Mouse (Mus musculus) lung, embryonic 14.5 days (tissue): ENCODE measurements at regions not wholly inside any gene's neighbourhood (a gene's known extent, or its start where the extent isn't known, plus 50 kb on each side); places are given as distances from the start of the nearest gene placed in this dataset.

Experiments used
- ATAC-seq: fragments of 200-750 bp; cut with Nextera tagmentation; 2 replicates; pipeline ENCODE4 v1.8.0; 2017; ENCODE audit warnings: mild to moderate bottlenecking, moderate TSS enrichment, moderate library complexity; ENCODE audit not compliant: insufficient read depth
- DNase-seq: peaks from one replicate; pipeline ENCODE4 v3.0.0-alpha.2; 2015
- H3K27ac ChIP-seq: fragments of 300-500 bp; sonication (generic); 2 replicates; pipeline ENCODE4 v1.5.1; 2014; ENCODE audit warnings: low read depth, mild to moderate bottlenecking, moderate library complexity
- H3K27me3 ChIP-seq: fragments of 300-500 bp; sonication (generic); 2 replicates; pipeline ENCODE4 v1.6.1; 2014; ENCODE audit warnings: low read length, control low read depth; ENCODE audit not compliant: insufficient read depth
- H3K36me3 ChIP-seq: fragments of 300-500 bp; sonication (generic); 2 replicates; pipeline ENCODE4 v1.6.1; 2014; ENCODE audit warnings: control low read depth; ENCODE audit not compliant: insufficient read depth
- H3K4me1 ChIP-seq: fragments of 300-500 bp; sonication (generic); 2 replicates; pipeline ENCODE4 v1.6.1; 2014; ENCODE audit warnings: antibody characterized with exemption, control low read depth; ENCODE audit not compliant: insufficient read depth
- H3K4me2 ChIP-seq: fragments of 300-500 bp; sonication (generic); 2 replicates; pipeline ENCODE4 v1.6.1; 2014; ENCODE audit warnings: mild to moderate bottlenecking
- H3K4me3 ChIP-seq: fragments of 300-500 bp; sonication (generic); 2 replicates; pipeline ENCODE4 v1.5.1; 2014; ENCODE audit warnings: low read depth, low read length
- H3K9ac ChIP-seq: fragments of 300-500 bp; sonication (generic); 2 replicates; pipeline ENCODE4 v1.6.1; 2014
- H3K9me3 ChIP-seq: fragments of 300-500 bp; sonication (generic); 2 replicates; pipeline ENCODE4 v1.6.1; 2016; ENCODE audit warnings: low read depth, low read length, control low read depth
- CTCF ChIP-seq: IDR thresholded peaks from 2 replicates; pipeline ENCODE4 v1.5.1; 2016; ENCODE audit warnings: antibody characterized with exemption, low read depth
- WGBS: fragments of 180-500 bp; shearing (Covaris S2); extraction: QIAGEN DNeasy Blood & Tissue Kit; methylation state at CpG from one replicate; pipeline ENCODE4 v1.1.7; 2014; 5-methylcytosine and 5-hydroxymethylcytosine counted together

DNA sequence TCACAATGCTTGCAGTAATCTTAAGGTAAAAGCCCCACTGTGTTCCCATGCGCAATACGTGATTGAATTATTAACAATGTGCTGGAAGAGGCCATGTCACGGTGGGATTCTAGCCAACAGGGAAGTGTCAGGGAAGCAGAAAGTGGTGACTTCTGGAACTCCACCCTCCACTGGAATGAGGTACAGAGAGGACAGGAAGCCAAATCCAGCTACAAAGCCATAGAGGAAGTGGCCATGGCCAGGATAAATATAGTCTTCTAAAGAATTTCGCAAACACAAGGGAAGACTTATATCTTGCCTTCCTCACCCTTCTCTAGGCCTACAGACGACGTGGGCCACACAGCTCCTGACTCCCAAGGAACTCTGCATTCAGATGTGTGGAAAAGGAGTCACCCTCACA, 98.7 kb downstream of the Trib2 start:
- peak; percentile 68; the same call in 1 of the 2 replicates for ATAC-seq
- WGBS, result 62% methylated on average over 6 of the region's 6 CpGs
- peak overlapping the region; percentile 40 for H3K27ac ChIP-seq
- H3K4me3 ChIP-seq, result no peak overlapping the region
- TF ChIP-seq CTCF, result peak; percentile 16; the same call in 1 of the 2 replicates
- DNase-seq, result peak; percentile 72
- H3K9me3 ChIP-seq, result no peaks in the 10 kb centered on the region
- no peaks in the 10 kb centered on the region for H3K27me3 ChIP-seq
- H3K4me2 ChIP-seq, result no peak overlapping the region
- H3K9ac ChIP-seq, result no peak overlapping the region
- 0 out of 2 replicates have a peak, but pooled peaks cover 3% of the 10 kb centered on the region for H3K4me1 ChIP-seq
- no peaks in the 10 kb centered on the region for H3K36me3 ChIP-seq

GRCm38 (mm10) chr12:15717342-15717741, 99.4 kb downstream of the Trib2 start:
- H3K9ac ChIP-seq, result no peak overlapping the region
- ATAC-seq (no peak), DNase-seq (no peak)
- 0 out of 2 replicates have a peak, but pooled peaks cover 3% of the 10 kb centered on the region for H3K4me1 ChIP-seq
- H3K4me2 ChIP-seq, result no peak overlapping the region
- H3K9me3 ChIP-seq, result no peaks in the 10 kb centered on the region
- no peaks in the 10 kb centered on the region for H3K36me3 ChIP-seq
- no peak overlapping the region for H3K4me3 ChIP-seq
- no peaks in the 10 kb centered on the region for H3K27me3 ChIP-seq
- no peak for TF ChIP-seq CTCF
- peak overlapping the region; percentile 37 for H3K27ac ChIP-seq
- 69% methylated on average over 3 of the region's 3 CpGs for WGBS

GRCm38 (mm10) chr12:15713623-15714022, 103.1 kb downstream of the Trib2 start:
- TF ChIP-seq CTCF, result no peak
- no peak overlapping the region for H3K27ac ChIP-seq
- H3K36me3 ChIP-seq, result no peaks in the 10 kb centered on the region
- no peak overlapping the region for H3K4me2 ChIP-seq
- 85% methylated on average over 2 of the region's 2 CpGs for WGBS
- DNase-seq, result no peak
- no peak for ATAC-seq
- H3K9ac ChIP-seq, result no peak overlapping the region
- no peaks in the 10 kb centered on the region for H3K9me3 ChIP-seq
- H3K27me3 ChIP-seq, result no peaks in the 10 kb centered on the region
- H3K4me3 ChIP-seq, result no peak overlapping the region
- H3K4me1 ChIP-seq, result 0 out of 2 replicates have a peak, but pooled peaks cover 2% of the 10 kb centered on the region

GRCm38 (mm10) chr12:15707570-15708095, 109.1 kb downstream of the Trib2 start:
- Histone ChIP-seq H3K9ac (no peak overlapping the region), H3K4me1 (peaks cover 10% of the 10 kb centered on the region; the same call in 1 of the 2 replicates), H3K4me2 (no peak overlapping the region), H3K27me3 (no peaks in the 10 kb centered on the region), H3K36me3 (no peaks in the 10 kb centered on the region), H3K4me3 (no peak overlapping the region), H3K9me3 (no peaks in the 10 kb centered on the region), H3K27ac (no peak overlapping the region)
- no peak for DNase-seq
- TF ChIP-seq CTCF, result no peak
- 82% methylated on average over 6 of the region's 6 CpGs for WGBS
- ATAC-seq, result no peak

GRCm38 (mm10) chr12:15704412-15704811, 112.3 kb downstream of the Trib2 start:
- H3K4me2 ChIP-seq, result no peak overlapping the region
- 24% methylated on average over 5 of the region's 5 CpGs for WGBS
- H3K9me3 ChIP-seq, result no peaks in the 10 kb centered on the region
- H3K9ac ChIP-seq, result no peak overlapping the region
- no peaks in the 10 kb centered on the region for H3K27me3 ChIP-seq
- ATAC-seq (peak; percentile 97), DNase-seq (peak; percentile 95)
- H3K36me3 ChIP-seq, result no peaks in the 10 kb centered on the region
- H3K4me1 ChIP-seq, result peaks cover 10% of the 10 kb centered on the region; the same call in 1 of the 2 replicates
- peak overlapping the region; percentile 82 for H3K27ac ChIP-seq
- peak; percentile 23; the same call in 1 of the 2 replicates for TF ChIP-seq CTCF
- H3K4me3 ChIP-seq, result no peak overlapping the region

DNA sequence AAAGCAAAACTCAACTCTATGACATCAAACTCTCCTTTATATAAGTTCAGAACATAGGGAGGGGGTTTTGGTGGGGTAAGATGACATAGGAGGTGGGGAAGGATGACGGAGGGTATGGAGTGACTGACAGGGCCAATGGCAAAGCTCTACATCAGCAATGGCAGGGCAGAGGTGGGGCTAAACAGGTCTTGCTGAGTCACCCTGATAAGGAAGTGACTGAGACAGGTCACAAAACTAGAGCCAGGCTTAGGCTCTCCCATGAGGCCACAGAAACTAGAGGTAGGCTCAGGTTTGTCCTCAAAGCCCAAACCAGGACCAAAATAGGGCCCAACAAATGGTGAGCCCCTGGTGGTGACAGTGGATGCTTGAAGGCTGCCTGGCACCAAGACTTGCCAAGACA, 114.6 kb downstream of the Trib2 start:
- no peak overlapping the region for H3K27ac ChIP-seq
- TF ChIP-seq CTCF, result no peak
- H3K4me3 ChIP-seq, result no peak overlapping the region
- H3K9ac ChIP-seq, result no peak overlapping the region
- no peaks in the 10 kb centered on the region for H3K27me3 ChIP-seq
- H3K9me3 ChIP-seq, result no peaks in the 10 kb centered on the region
- no peak overlapping the region for H3K4me2 ChIP-seq
- ATAC-seq (no peak), DNase-seq (no peak)
- 92% methylated on average over 1 of the region's 1 CpGs for WGBS
- H3K4me1 ChIP-seq, result peaks cover 10% of the 10 kb centered on the region; the same call in 1 of the 2 replicates
- no peaks in the 10 kb centered on the region for H3K36me3 ChIP-seq

DNA sequence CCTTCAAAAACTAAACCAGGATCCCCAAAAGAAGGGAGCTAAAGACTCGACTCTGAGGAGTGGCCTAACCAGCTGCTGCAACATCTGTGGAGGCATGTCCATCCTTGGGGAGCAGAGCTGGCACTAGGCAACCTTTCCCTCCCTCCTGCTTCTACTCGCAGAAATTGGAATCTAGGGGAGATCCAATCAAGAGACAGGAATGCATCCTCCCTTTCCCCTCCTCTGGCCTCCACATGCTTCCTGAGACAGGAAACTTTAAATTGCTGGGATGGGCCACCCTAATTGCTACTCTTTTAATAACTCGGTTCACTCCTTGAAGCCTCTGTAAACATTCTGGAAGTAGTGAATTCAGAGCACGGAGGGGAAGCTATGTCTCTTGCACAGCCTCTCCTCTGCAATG, 117.9 kb downstream of the Trib2 start:
- peak overlapping the region; percentile 54; the same call in 1 of the 2 replicates for H3K27ac ChIP-seq
- TF ChIP-seq CTCF, result no peak
- ATAC-seq (peak; percentile 70), DNase-seq (peak; percentile 47)
- H3K4me3 ChIP-seq, result no peak overlapping the region
- peaks cover under 1% of the 10 kb centered on the region; the same call in 1 of the 2 replicates for H3K4me1 ChIP-seq
- no peak overlapping the region for H3K9ac ChIP-seq
- no peak overlapping the region for H3K4me2 ChIP-seq
- H3K9me3 ChIP-seq, result no peaks in the 10 kb centered on the region
- no peaks in the 10 kb centered on the region for H3K36me3 ChIP-seq
- 18% methylated on average over 4 of the region's 4 CpGs for WGBS
- no peaks in the 10 kb centered on the region for H3K27me3 ChIP-seq
